Comparison of ENCODE assay signal across 8 mouse cellular contexts in genomic region chr10:89732001-89732794, GRCm38 (mm10). TPM values are rescaled to one million over a fixed set of nuclear protein-coding genes. Genes with fewer than 3 reads are reported as not detected.
DNase-seq lines count a peak whose midpoint lies in the region; ATAC-seq lines count a peak whose summit lies in the region.

Gene Actr6, minus strand, starts transcription at chr10:89732295.

- peak; percentile 93 to 98 for DNase-seq in adrenal gland, adult (ENCODE audit: inconsistent age in 2 of 2, low spot score in 1 of 2)
- peak; percentile 98 for DNase-seq in embryo, embryonic 10.5 days (ENCODE audit: low spot score)
- peak; percentile 91 for DNase-seq in gastrocnemius, postnatal 14 days
- peak; percentile 96 for DNase-seq in intestine, embryonic 14.5 days (ENCODE audit: low spot score)
- DNase-seq in left cerebral cortex, postnatal 14 days (ENCODE audit: low spot score in 2 of 2) = peak; percentile 94 to 96
- peak; percentile 94 for DNase-seq in mesoderm, embryonic 11.5 days (ENCODE audit: low read depth, low spot score)
- peak; percentile 91 to 92 for DNase-seq in right cerebral cortex, postnatal 36 days (ENCODE audit: low spot score in 2 of 2)
- peak; percentile 92 for DNase-seq in yolk sac, embryonic 10.5 days (ENCODE audit: low spot score)

- H3K9ac ChIP-seq in intestine, embryonic 14.5 days (ENCODE audit: low read length) = peak within 1 kb of the TSS; percentile 67

- peak; percentile 98 for ATAC-seq in intestine, embryonic 14.5 days (replicated peaks; ENCODE audit: low FRiP score, low TSS enrichment, low read depth)

- H3K27me3 ChIP-seq in intestine, embryonic 14.5 days (replicated peaks; ENCODE audit: control insufficient read depth, insufficient read depth, low read length) = no peaks in the 10 kb centered on the region

- H3K36me3 ChIP-seq in intestine, embryonic 14.5 days (ENCODE audit: control insufficient read depth, insufficient read depth, low read length) = peaks cover 4% of the 10 kb centered on the region

- H3K27ac ChIP-seq in intestine, embryonic 14.5 days (ENCODE audit: low read depth) = peak within 1 kb of the TSS; percentile 43; the same call in 1 of the 2 replicates

- peaks cover 4% of the 10 kb centered on the region; the same call in 1 of the 2 replicates for H3K4me1 ChIP-seq in intestine, embryonic 14.5 days (replicated peaks; ENCODE audit: control insufficient read depth, insufficient read depth, low read length)

- peak within 1 kb of the TSS; percentile 79 for H3K4me2 ChIP-seq in intestine, embryonic 14.5 days (ENCODE audit: low read length)

- H3K4me3 ChIP-seq in intestine, embryonic 14.5 days (ENCODE audit: low read depth, low read length) = peak within 1 kb of the TSS; percentile 87

- WGBS in intestine, embryonic 14.5 days = under 1% methylated on average over 49 of the region's 49 CpGs

- H3K9me3 ChIP-seq in intestine, embryonic 14.5 days (ENCODE audit: control insufficient read depth, low read length) = no peaks in the 10 kb centered on the region

- intact Hi-C loops in gastrocnemius, postnatal 14 days (cut with DNase I; ENCODE audit: low total_unique reads) = no loop called here
- intact Hi-C loops in left cerebral cortex, postnatal 14 days (cut with DNase I) = no loop called here

RNA-seq across cellular contexts. Expression of gene Actr6, which starts in this region (rescaled TPM):
- 1 to 10 TPM; 4.6 to 8.2 TPM for total RNA-seq in gastrocnemius, postnatal 14 days (2021)
- polyA plus RNA-seq in intestine, embryonic 14.5 days (2014; fragmentation: Nextera tagmentation; extraction: Ambion mirVana) = 26.0 and 30.9 TPM in 2 replicates
- total RNA-seq in left cerebral cortex, postnatal 14 days (2021) = 10 to 100 TPM; 22.5 to 23.1 TPM

Comparison
In these comparisons a context has a peak if more than half of its experiments do, and no peak if none do; other contexts are left out.
1. Peak in every context shown above with its lines: DNase-seq, ATAC-seq, H3K4me3 ChIP-seq and H3K27ac ChIP-seq.